Mouse (Mus musculus) CH12.LX (cell line): ENCODE measurements around the gene Ltn1. TPM values are rescaled to one million over a fixed set of nuclear protein-coding genes. Genes with fewer than 3 reads are reported as not detected.

Experiments used
- DNase-seq: peaks from one replicate; pipeline ENCODE4 v3.0.0-alpha.2; 2013; ENCODE audit errors: extremely low read depth
- H3K27ac ChIP-seq: 2 replicates; pipeline ENCODE4 v1.5.1; 2012; ENCODE audit warnings: low read depth, mild to moderate bottlenecking, control low read depth, moderate library complexity; ENCODE audit not compliant: insufficient read depth
- H3K27me3 ChIP-seq: replicated peaks from 2 replicates; pipeline ENCODE3; 2012; ENCODE audit warnings: inconsistent platforms
- H3K36me3 ChIP-seq, 2 experiments: replicated peaks in 1 of 2; 2 replicates each; pipeline versions ENCODE3 to v1.6.1; 2012; ENCODE audit warnings: inconsistent platforms in 1 of 2, low read length in 1 of 2, mild to moderate bottlenecking in 1 of 2, mixed read lengths in 1 of 2, moderate library complexity in 1 of 2; ENCODE audit not compliant: control insufficient read depth in 1 of 2, insufficient read depth in 1 of 2
- H3K4me1 ChIP-seq, 2 experiments: 2 replicates each; pipeline ENCODE4 v1.6.1; 2012; ENCODE audit warnings: inconsistent platforms in 1 of 2, moderate library complexity in 1 of 2; ENCODE audit not compliant: insufficient read depth in 2 of 2, control insufficient read depth in 1 of 2
- H3K4me2 ChIP-seq: 2 replicates; pipeline ENCODE4 v1.6.1; 2012; ENCODE audit warnings: low read depth, mild to moderate bottlenecking, control low read depth; ENCODE audit not compliant: poor library complexity, insufficient read depth, severe bottlenecking
- H3K4me3 ChIP-seq, 3 experiments: fragments of 150-350 bp in 1 of 3; sonication (generic) in 1 of 3; replicated peaks in 1 of 3; 2 replicates each; pipeline versions ENCODE3 to v1.5.1; 2011 to 2012; ENCODE audit warnings: low read depth in 2 of 3, low read length in 2 of 3, mild to moderate bottlenecking in 2 of 3, moderate library complexity in 2 of 3, control low read depth in 1 of 3, improper control_type of control experiment in 1 of 3, inconsistent platforms in 1 of 3, mixed read lengths in 1 of 3; ENCODE audit not compliant: poor library complexity in 1 of 3
- H3K79me2 ChIP-seq: replicated peaks from 2 replicates; pipeline ENCODE4 v1.6.1; 2012; ENCODE audit warnings: mild to moderate bottlenecking, moderate library complexity; ENCODE audit not compliant: control insufficient read depth, poor library complexity, insufficient read depth, severe bottlenecking; ENCODE audit errors: extremely low read depth
- H3K9ac ChIP-seq: 2 replicates; pipeline ENCODE4 v1.6.1; 2012; ENCODE audit warnings: low read depth, mild to moderate bottlenecking, control low read depth, moderate library complexity; ENCODE audit not compliant: insufficient read depth
- H3K9me3 ChIP-seq: replicated peaks from 2 replicates; pipeline ENCODE3; 2012; ENCODE audit warnings: low read length, inconsistent platforms, mixed read lengths
- BHLHE40 ChIP-seq: IDR thresholded peaks from 2 replicates; pipeline ENCODE4 v1.6.1; 2011; ENCODE audit warnings: mild to moderate bottlenecking, low read depth, low read length, improper control_type of control experiment
- CHD1 ChIP-seq: IDR thresholded peaks from 2 replicates; pipeline ENCODE4 v1.6.1; 2012; ENCODE audit warnings: low read depth, low read length, improper control_type of control experiment, inconsistent platforms
- CHD2 ChIP-seq: IDR thresholded peaks from 2 replicates; pipeline ENCODE4 v1.6.1; 2011; ENCODE audit warnings: low read length, improper control_type of control experiment
- CTCF ChIP-seq, 2 experiments: IDR thresholded peaks in 1 of 2; conservative IDR thresholded peaks in 1 of 2; 2 replicates each; pipeline ENCODE4 v1.5.1; 2011 to 2012; ENCODE audit warnings: low read depth in 2 of 2, low read length in 2 of 2, improper control_type of control experiment in 1 of 2, inconsistent platforms in 1 of 2, mild to moderate bottlenecking in 1 of 2, moderate library complexity in 1 of 2
- ETS1 ChIP-seq: conservative IDR thresholded peaks from 2 replicates; pipeline ENCODE4 v1.6.1; 2012; ENCODE audit warnings: low read depth, mild to moderate bottlenecking, inconsistent platforms, low read length, improper control_type of control experiment, moderate library complexity
- IRF4 ChIP-seq: IDR thresholded peaks from 2 replicates; pipeline ENCODE4 v1.6.1; 2014; ENCODE audit warnings: low read depth, mild to moderate bottlenecking, inconsistent platforms, low read length, improper control_type of control experiment
- JUN ChIP-seq: IDR thresholded peaks from 2 replicates; pipeline ENCODE4 v1.6.1; 2011; ENCODE audit warnings: low read depth, mild to moderate bottlenecking, low read length, improper control_type of control experiment, moderate library complexity; ENCODE audit not compliant: insufficient read depth
- MAFK ChIP-seq: IDR thresholded peaks from 2 replicates; pipeline ENCODE4 v1.6.1; 2011; ENCODE audit warnings: low read length, improper control_type of control experiment; ENCODE audit not compliant: insufficient replicate concordance
- MAZ ChIP-seq: IDR thresholded peaks from 2 replicates; pipeline ENCODE4 v1.6.1; 2012; ENCODE audit warnings: low read depth, mild to moderate bottlenecking, inconsistent platforms, low read length, improper control_type of control experiment, moderate library complexity
- MXI1 ChIP-seq: IDR thresholded peaks from 2 replicates; pipeline ENCODE4 v1.6.1; 2011; ENCODE audit warnings: mild to moderate bottlenecking, low read depth, low read length, improper control_type of control experiment
- MYC ChIP-seq: IDR thresholded peaks from 2 replicates; pipeline ENCODE4 v1.6.1; 2011; ENCODE audit warnings: low read depth, mild to moderate bottlenecking, improper control_type of control experiment, low read length
- NELFE ChIP-seq: IDR thresholded peaks from 2 replicates; pipeline ENCODE4 v1.6.1; 2011; ENCODE audit warnings: low read depth, low read length, improper control_type of control experiment
- NRF1 ChIP-seq: IDR thresholded peaks from 2 replicates; pipeline ENCODE4 v1.6.1; 2014; ENCODE audit warnings: low read depth, mild to moderate bottlenecking, inconsistent platforms, low read length, improper control_type of control experiment, moderate library complexity
- POLR2A ChIP-seq: IDR thresholded peaks from 2 replicates; pipeline ENCODE4 v1.6.1; 2011; ENCODE audit warnings: low read depth, mild to moderate bottlenecking, improper control_type of control experiment, low read length
- SMC3 ChIP-seq: IDR thresholded peaks from 2 replicates; pipeline ENCODE4 v1.6.1; 2011; ENCODE audit warnings: low read depth, low read length, improper control_type of control experiment
- USF1 ChIP-seq: IDR thresholded peaks from 2 replicates; pipeline ENCODE4 v1.6.1; 2014; ENCODE audit warnings: low read depth, mild to moderate bottlenecking, inconsistent platforms, low read length, improper control_type of control experiment
- USF2 ChIP-seq: conservative IDR thresholded peaks from 2 replicates; pipeline ENCODE4 v1.6.1; 2011; ENCODE audit warnings: low read depth, low read length, improper control_type of control experiment
- ZMIZ1 ChIP-seq: IDR thresholded peaks from 2 replicates; pipeline ENCODE4 v1.6.1; 2012; ENCODE audit warnings: low read depth, mild to moderate bottlenecking, inconsistent platforms, low read length, improper control_type of control experiment
- ZNF384 ChIP-seq: IDR thresholded peaks from 2 replicates; pipeline ENCODE4 v1.6.1; 2012; ENCODE audit warnings: low read depth, low read length, improper control_type of control experiment, inconsistent platforms
- dilution Hi-C: fragments of 300-500 bp; cut with MboI; formaldehyde crosslinking; loops from 2 replicates; pipeline ENCODE4 v1.14.3; 2020; ENCODE audit warnings: low sequenced_read_pairs; ENCODE audit not compliant: extremely low pct_unique_long_range_greater_than_20kb, extremely low pct_ligation_motif_present
- in situ Hi-C: fragments of 300-500 bp; cut with MboI; formaldehyde crosslinking; loops from 3 replicates; pipeline ENCODE4 v1.14.3; 2019; ENCODE audit warnings: low sequenced_read_pairs, low pct_ligation_motif_present, low pct_unique_long_range_greater_than_20kb, mixed read lengths
- polyA plus RNA-seq: library from polyadenylated mRNA; unstranded; fragments of >175 nt; gene quantifications from 2 replicates; pipeline ENCODE4 v1.2.1, GENCODE M21; 2012; ENCODE audit warnings: low read depth; ENCODE audit not compliant: insufficient read length
- total RNA-seq, 2 experiments: library from RNA; depleted of rRNA; stranded (reverse); fragments of 300-350 nt in 1 of 2; fragments of >200 nt in 1 of 2; gene quantifications; 2 replicates each; pipeline ENCODE4 v1.2.3; 2012 to 2014

Gene Ltn1
- total and polyA plus RNA-seq, 3 experiments: 21.5 to 34.6 (median 30.8) TPM

- DNase-seq: no peak
- Histone ChIP-seq H3K4me1 (no peaks in the 10 kb centered on the region), H3K9me3 (no peaks in the 10 kb centered on the region), H3K27me3 (no peaks in the 10 kb centered on the region), H3K27ac (no peak overlapping the region), H3K4me2 (no peak overlapping the region), H3K79me2 (no peaks in the 10 kb centered on the region), H3K36me3 (peaks cover 35 to 76% of the 10 kb centered on the region in 2 experiments), H3K9ac (no peak overlapping the region), H3K4me3 (no peak overlapping the region)
- in situ Hi-C loops (loop anchor here (25.0 kb wide), 1 partner anchor 229 kb away; no protein-coding TSS in a partner anchor), dilution Hi-C loops (no loop called here)
- TF ChIP-seq NELFE (no peak), MAFK (no peak), POLR2A (no peak), MAZ (no peak), NRF1 (no peak), BHLHE40 (no peak), SMC3 (no peak), ZMIZ1 (no peak), CHD2 (no peak), USF2 (no peak)
Measured at GRCm38 (mm10) chr16:87366445-87366844, 66.0 kb downstream of the Ltn1 start.

- Histone ChIP-seq H3K27ac (no peak overlapping the region), H3K9ac (no peak overlapping the region), H3K27me3 (no peaks in the 10 kb centered on the region), H3K79me2 (no peaks in the 10 kb centered on the region), H3K36me3 (peaks cover 35 to 76% of the 10 kb centered on the region in 2 experiments), H3K4me3 (no peak overlapping the region)
- no peak for TF ChIP-seq MXI1
- TF ChIP-seq ZNF384: no peak
- no peak for TF ChIP-seq CTCF (conservative IDR thresholded peaks at IDR 0.05 in 1 of 2, IDR thresholded peaks at IDR 0.05 in 1 of 2; ENCODE audit: low read depth in 2 of 2, low read length in 2 of 2)
- TF ChIP-seq BHLHE40: no peak
- no peak for TF ChIP-seq JUN
- no peak for TF ChIP-seq IRF4
- no peak for TF ChIP-seq CHD1
- no peak for TF ChIP-seq ETS1
- no peak for TF ChIP-seq MYC
- no peak for TF ChIP-seq ZMIZ1
- TF ChIP-seq CHD2: no peak
- TF ChIP-seq USF1: no peak
- TF ChIP-seq, all 38 proteins: peak for 0
- dilution Hi-C loops: no loop called here
- Histone ChIP-seq H3K9me3 (no peaks in the 10 kb centered on the region), H3K4me2 (no peak overlapping the region), H3K4me1 (no peaks in the 10 kb centered on the region)
- DNase-seq: no peak
- in situ Hi-C loops: loop anchor here (25.0 kb wide), 1 partner anchor 229 kb away; no protein-coding TSS in a partner anchor
Measured at GRCm38 (mm10) chr16:87366035-87366434, 66.4 kb downstream of the Ltn1 start.
